Mouse (Mus musculus) hematopoietic stem cell, adult 5-6 weeks (primary cell): ENCODE data around the gene Rrp9. TPM values are rescaled to one million over a fixed set of nuclear protein-coding genes. Genes with fewer than 3 reads are reported as not detected.
"Not testable (repeated sequence)": the region's sequence is repeated elsewhere in the genome, so short reads cannot be mapped to it uniquely, and the experiment has no call there.

Experiments used
- ATAC-seq, 2 experiments: fragments of 125-278 bp in 1 of 2; replicated peaks in 1 of 2; 2 replicates each; pipeline ENCODE4 v1.8.0; 2016 to 2017; ENCODE audit warnings: inconsistent platforms in 2 of 2, mild to moderate bottlenecking in 2 of 2, moderate number of reproducible peaks in 2 of 2, low read depth in 1 of 2, moderate TSS enrichment in 1 of 2; ENCODE audit not compliant: low FRiP score in 2 of 2, poor library complexity in 2 of 2, severe bottlenecking in 2 of 2, insufficient read depth in 1 of 2, low TSS enrichment in 1 of 2
- total RNA-seq: library from RNA; stranded (forward); fragments of 172-1452, 232-1000 nt; gene quantifications from 2 replicates; pipeline ENCODE4 v1.2.3, GENCODE M21; 2017

Gene Rrp9
- total RNA-seq, 1 experiment from 2014 or later: 43.1 TPM

DNA sequence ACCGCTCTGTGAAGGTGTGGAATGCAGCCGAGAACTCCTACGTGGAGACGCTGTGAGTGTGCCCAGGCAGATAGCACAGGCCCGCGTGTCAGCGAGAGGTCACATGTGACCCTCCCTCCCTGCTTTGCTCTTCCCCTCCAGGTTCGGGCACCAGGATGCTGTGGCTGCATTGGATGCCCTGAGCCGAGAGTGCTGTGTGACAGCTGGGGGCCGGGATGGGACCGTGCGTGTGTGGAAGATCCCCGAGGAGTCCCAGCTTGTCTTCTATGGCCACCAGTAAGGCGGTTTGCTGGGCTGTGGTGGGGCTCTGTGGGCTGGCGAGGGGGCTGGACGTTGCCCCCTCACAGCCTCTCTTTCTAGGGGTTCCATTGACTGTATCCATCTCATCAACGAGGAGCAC lies 7.8 kb downstream of the Rrp9 start:
- ATAC-seq: no peak

GRCm38 (mm10) chr9:106485076-106485475 lies 9.3 kb downstream of the Rrp9 start:
- no peak for ATAC-seq

DNA sequence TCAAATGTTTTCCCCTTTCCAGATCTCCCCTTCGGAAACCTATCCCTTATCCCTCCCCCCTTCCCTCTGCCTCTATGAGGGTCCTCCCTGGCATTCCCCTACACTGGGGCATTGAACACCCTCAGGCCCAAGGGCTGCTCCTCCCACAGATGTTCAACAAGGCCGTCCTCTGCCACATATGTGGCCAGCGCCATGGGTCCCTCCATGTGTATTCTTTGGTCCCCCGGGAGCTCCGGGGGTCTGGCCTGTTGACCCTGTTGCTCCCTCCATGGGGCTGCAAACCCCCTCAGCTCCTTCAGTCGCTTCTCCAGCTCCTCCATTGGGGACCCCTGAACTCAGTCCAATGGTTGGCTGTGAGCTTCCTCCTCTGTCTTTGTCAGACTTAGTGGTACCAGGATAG lies 11.8 kb downstream of the Rrp9 start:
- ATAC-seq: not testable (repeated sequence)

GRCm38 (mm10) chr9:106499667-106500066 lies 23.9 kb downstream of the Rrp9 start, which contains the start of gene Iqcf1:
Gene Iqcf1, plus strand, starts transcription at chr9:106499967.
- no peak for ATAC-seq

DNA sequence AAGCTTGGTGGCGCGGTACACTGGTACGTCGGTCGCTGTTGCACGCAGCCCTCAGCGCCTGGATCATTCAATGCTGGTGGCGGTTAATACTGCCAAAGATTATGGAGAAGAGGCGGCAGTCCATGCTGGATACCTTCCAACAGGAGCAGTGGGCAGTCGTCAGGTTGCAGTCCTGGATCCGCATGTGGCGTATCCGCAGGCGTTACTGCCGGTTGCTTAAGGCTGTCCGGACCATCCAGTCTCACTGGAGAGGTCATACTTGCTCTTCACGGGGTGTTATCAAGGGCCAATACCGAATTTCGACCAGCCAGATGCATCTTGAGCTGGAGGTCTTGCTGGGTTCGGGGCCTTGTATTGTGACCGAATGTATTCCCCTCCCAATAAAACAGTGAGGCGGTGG lies 26.1 kb downstream of the Rrp9 start:
- ATAC-seq: no peak

DNA sequence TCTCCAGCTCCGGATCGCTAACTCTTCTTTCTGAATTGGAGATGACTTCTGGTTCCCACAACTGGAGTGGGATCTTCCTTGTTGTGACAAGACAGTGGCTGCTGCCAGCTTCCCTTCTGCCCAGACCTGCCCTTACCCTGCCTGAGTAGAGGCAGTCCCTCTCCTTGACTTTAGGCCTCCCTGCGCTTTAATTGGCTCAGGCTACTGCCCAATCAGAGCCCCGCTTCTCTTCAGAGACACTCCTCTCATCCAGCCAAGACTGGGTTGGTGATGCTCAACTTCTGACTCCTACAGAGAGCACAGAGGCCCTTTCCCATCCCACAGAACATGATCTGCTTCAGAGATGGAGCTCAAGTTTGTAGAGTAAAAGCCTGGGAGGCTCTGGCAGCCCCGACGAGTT lies 28.5 kb downstream of the Rrp9 start:
- ATAC-seq: no peak

GRCm38 (mm10) chr9:106509356-106509755 lies 33.6 kb downstream of the Rrp9 start:
- ATAC-seq: no peak

DNA sequence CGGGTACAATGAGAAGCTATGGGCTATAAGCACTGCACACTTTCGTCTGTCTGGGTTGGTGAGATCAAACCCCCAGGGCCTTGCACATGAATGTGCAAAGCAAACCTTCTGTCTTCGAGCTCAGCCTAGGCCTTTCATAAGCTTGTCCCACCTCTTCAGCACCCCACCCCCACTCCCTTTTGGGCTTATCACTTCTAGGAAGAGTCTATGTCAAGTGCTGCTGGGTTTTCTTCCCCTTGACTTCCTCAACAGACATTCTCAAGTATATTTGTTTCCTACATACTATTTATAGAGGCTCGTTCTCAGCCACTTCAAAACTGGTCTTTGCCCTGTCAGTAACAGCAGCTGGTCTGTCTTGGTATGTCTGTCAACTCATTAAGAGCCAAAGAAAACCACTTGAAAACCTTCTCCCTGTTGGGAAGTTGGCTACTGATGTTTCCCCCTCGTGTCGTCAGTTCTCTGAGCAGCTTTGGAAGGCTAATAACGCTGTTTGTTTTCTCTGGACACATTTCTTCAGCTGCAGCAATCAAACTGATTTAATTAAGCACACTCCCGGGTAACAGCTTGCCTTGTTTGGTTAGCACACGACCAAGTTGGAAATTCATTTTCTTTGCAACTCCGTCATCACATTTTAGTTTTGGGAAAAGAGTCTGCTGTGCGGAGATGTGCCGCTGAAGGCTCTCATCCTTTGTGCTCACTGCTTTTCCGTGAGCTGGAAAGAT lies 37.1 kb downstream of the Rrp9 start:
- no peak for ATAC-seq

DNA sequence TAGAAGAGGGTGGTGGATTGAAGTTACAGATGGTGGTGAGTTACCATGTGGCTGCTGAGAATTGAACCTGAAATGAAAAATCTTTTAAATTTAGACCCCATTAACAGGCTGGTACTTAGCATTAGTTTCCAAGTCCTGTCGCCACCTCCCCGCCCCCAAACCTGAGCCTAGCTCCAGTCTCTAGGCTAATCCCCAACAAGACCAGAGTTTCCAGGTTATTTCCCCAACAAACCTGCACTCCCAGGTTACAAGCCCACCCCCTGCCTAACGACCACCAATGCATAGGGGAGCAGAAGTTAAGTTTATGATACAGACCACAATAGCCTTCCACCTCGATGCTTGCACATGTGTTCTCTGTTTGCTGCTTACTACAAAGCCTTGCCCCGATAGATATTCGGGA lies 37.8 kb downstream of the Rrp9 start:
- ATAC-seq: no peak

- ATAC-seq: no peak
Observed at GRCm38 (mm10) chr9:106514273-106514672, 38.5 kb downstream of the Rrp9 start, which contains the start of gene Iqcf5. Gene Iqcf5, plus strand, starts transcription at chr9:106514573.

- ATAC-seq: no peak
Observed at GRCm38 (mm10) chr9:106519433-106519832, 43.7 kb downstream of the Rrp9 start.

DNA sequence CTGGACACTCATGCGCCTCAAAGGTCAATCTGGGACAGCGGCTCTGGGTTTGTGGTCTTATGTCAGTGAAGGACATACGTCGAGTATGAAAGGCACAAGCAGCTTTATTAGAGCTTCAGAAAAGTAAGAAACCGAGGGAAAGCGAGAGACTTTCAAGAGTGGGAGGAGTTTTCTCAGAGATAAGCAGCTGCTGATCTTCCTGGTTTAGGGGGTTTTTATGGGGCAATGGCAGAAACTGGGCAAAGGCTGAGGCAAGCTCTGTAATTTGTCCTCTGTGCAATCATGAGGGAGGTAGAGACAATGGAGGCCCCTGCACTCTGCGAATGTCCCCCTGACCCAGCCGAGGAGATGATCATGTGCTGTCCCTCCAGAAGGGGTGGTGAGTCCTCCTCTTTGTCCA lies 44.1 kb downstream of the Rrp9 start:
- no peak for ATAC-seq

GRCm38 (mm10) chr9:106531833-106532232 lies 56.1 kb downstream of the Rrp9 start:
- peak; percentile 89 for ATAC-seq

GRCm38 (mm10) chr9:106534296-106534695 lies 58.5 kb downstream of the Rrp9 start:
- no peak for ATAC-seq

DNA sequence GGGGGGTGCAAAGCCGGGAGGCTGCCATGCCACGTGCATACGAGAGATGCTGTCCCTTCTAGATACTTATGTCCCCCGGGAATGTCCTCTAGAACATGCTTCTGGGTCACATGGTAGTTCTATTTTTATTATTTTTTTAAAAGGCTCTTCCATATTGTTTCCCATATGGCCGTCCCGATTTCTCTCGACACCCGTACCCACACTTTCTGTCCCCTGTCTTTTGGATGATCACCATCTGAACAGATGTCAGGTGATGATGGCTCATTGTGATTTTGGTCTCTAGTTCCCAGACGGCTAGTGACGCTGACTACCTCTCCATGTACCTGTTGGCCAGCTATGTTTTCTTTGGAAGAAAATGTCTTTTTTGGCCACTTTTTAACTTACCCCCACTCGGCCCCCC lies 59.2 kb downstream of the Rrp9 start:
- ATAC-seq: no peak

Other genes starting within 250 kb of the Rrp9 start
- 72.1 and 85.4 TPM in 2 replicates for gene Alas1, start 227.3 kb upstream of the Rrp9 start, total RNA-seq
- 13.9 and 14.8 TPM in 2 replicates for gene Poc1a, start 194.9 kb upstream of the Rrp9 start, total RNA-seq
- 4.9 and 13.1 TPM in 2 replicates for gene Dusp7, start 107.3 kb upstream of the Rrp9 start, total RNA-seq
- 1,352 and 1,409 TPM in 2 replicates for gene Rpl29, start 46.5 kb upstream of the Rrp9 start, total RNA-seq
- gene Acy1, start 37.6 kb upstream of the Rrp9 start, total RNA-seq: 16.5 and 26.3 TPM in 2 replicates
- gene Abhd14b, start 28.5 kb upstream of the Rrp9 start, total RNA-seq: 19.0 and 20.3 TPM in 2 replicates
- 22.5 and 32.4 TPM in 2 replicates for gene Abhd14a, start 28.3 kb upstream of the Rrp9 start, total RNA-seq
- 2.1 and 3.3 TPM in 2 replicates for gene Pcbp4, start 22.7 kb upstream of the Rrp9 start, total RNA-seq
- gene Gpr62, start 10.0 kb upstream of the Rrp9 start, total RNA-seq: not detected in 2 replicates
- 25.2 and 29.7 TPM in 2 replicates for gene Parp3, start 986 bp downstream of the Rrp9 start, total RNA-seq
- not detected in 2 replicates for gene Iqcf1, start 24.0 kb downstream of the Rrp9 start, total RNA-seq
- not detected in 2 replicates for gene Iqcf5, start 38.6 kb downstream of the Rrp9 start, total RNA-seq
- gene Iqcf3, start 85.7 kb downstream of the Rrp9 start, total RNA-seq: not detected in 2 replicates
- gene Iqcf4, start 95.0 kb downstream of the Rrp9 start, total RNA-seq: not detected in 2 replicates
- gene Iqcf6, start 150.6 kb downstream of the Rrp9 start, total RNA-seq: not detected in 2 replicates
- not detected in 2 replicates for gene Grm2, start 180.1 kb downstream of the Rrp9 start, total RNA-seq
- 13.9 and 27.9 TPM in 2 replicates for gene Tex264, start 210.0 kb downstream of the Rrp9 start, total RNA-seq